Mouse (Mus musculus) G1E (cell line): ENCODE results near the gene Lrch1.

Experiments used
- CTCF ChIP-seq: IDR thresholded peaks from 2 replicates; pipeline ENCODE4 v1.5.1; 2012; ENCODE audit warnings: low read depth, low read length, inconsistent platforms, mixed read lengths
- GATA1 ChIP-seq: IDR thresholded peaks from 2 replicates; pipeline ENCODE4 v1.6.1; 2012; ENCODE audit warnings: borderline replicate concordance, low read length, inconsistent platforms, mixed read lengths
- GATA2 ChIP-seq: IDR thresholded peaks from 2 replicates; pipeline ENCODE4 v1.6.1; 2012; ENCODE audit warnings: low read depth, low read length, inconsistent platforms, borderline replicate concordance
- POLR2AphosphoS5 ChIP-seq: IDR thresholded peaks from 2 replicates; pipeline ENCODE4 v1.6.1; 2012; ENCODE audit warnings: low read depth, low read length, inconsistent platforms; ENCODE audit not compliant: insufficient replicate concordance
- TAL1 ChIP-seq: conservative IDR thresholded peaks from 2 replicates; pipeline ENCODE4 v1.6.1; 2012; ENCODE audit warnings: low read depth, low read length, inconsistent platforms, mixed read lengths

- no peak for TF ChIP-seq CTCF
- TF ChIP-seq GATA1: no peak
- no peak for TF ChIP-seq POLR2AphosphoS5
- no peak for TF ChIP-seq TAL1
- TF ChIP-seq GATA2: no peak
Measured at GRCm38 (mm10) chr14:74893693-74894092, 54.0 kb downstream of the Lrch1 start.
